26 mouse cellular contexts compared by ENCODE assay signal in the genomic region with DNA sequence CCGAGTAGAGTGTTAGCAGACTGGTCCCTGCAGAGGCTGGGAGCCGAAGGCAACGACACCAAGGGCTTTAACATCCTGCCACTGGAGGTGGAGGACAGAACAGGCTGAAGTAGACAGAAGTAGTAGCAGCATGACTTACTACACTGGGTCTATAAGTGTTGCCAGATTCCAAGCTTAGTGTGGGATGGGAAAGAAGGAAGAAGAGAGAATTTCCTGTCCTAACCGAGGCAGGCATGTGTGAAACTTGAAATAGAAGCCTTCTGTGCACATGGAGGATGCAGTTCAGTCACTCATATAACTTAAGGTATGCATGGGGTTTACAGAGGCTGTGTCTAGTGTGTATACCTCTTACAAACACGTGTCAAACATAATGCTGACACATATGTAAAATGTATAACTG.
"Had no signal": no experiment of that assay in that cellular context is flagged by ENCODE, and none has a peak within 500 bp of the region (broad histone marks: within the 10 kb centered on the region; RNA-seq: fewer than 3 reads in every experiment).

No protein-coding gene starts in this region.

- H3K4me3 ChIP-seq: kidney, embryonic 15.5 days; left cerebral cortex, adult 2 months; limb, embryonic 10.5 days; limb, embryonic 13.5 days; liver, embryonic 12.5 days; liver, embryonic 15.5 days; lung, embryonic 15.5 days; megakaryocyte, embryonic 14.5 days; midbrain, embryonic 10.5 days; midbrain, embryonic 13.5 days; myocyte; neural tube, embryonic 13.5 days; stomach, embryonic 15.5 days had no signal

- H3K4me2 ChIP-seq: kidney, embryonic 15.5 days; limb, embryonic 13.5 days; liver, embryonic 12.5 days; liver, embryonic 15.5 days; lung, embryonic 15.5 days; midbrain, embryonic 13.5 days; neural tube, embryonic 13.5 days; stomach, embryonic 15.5 days had no signal

- H3K4me1 ChIP-seq: kidney, embryonic 15.5 days; liver, embryonic 12.5 days; liver, embryonic 15.5 days; lung, embryonic 15.5 days; midbrain, embryonic 10.5 days; midbrain, embryonic 13.5 days; stomach, embryonic 15.5 days had no signal

- H3K9me3 ChIP-seq: kidney, embryonic 15.5 days; limb, embryonic 10.5 days; liver, embryonic 12.5 days; liver, embryonic 15.5 days; lung, embryonic 15.5 days; midbrain, embryonic 10.5 days; midbrain, embryonic 13.5 days; stomach, embryonic 15.5 days had no signal

- ATAC-seq: liver, embryonic 12.5 days; midbrain, embryonic 13.5 days; midbrain, embryonic 16.5 days had no signal

- H3K36me3 ChIP-seq: kidney, embryonic 15.5 days; limb, embryonic 10.5 days; limb, embryonic 13.5 days; liver, embryonic 12.5 days; liver, embryonic 15.5 days; lung, embryonic 15.5 days; midbrain, embryonic 10.5 days; midbrain, embryonic 13.5 days; neural tube, embryonic 13.5 days; stomach, embryonic 15.5 days had no signal

- H3K27me3 ChIP-seq: kidney, embryonic 15.5 days; limb, embryonic 13.5 days; liver, embryonic 12.5 days; liver, embryonic 15.5 days; lung, embryonic 15.5 days; megakaryocyte, embryonic 14.5 days; midbrain, embryonic 13.5 days; neural tube, embryonic 13.5 days; stomach, embryonic 15.5 days had no signal

- H3K9ac ChIP-seq: kidney, embryonic 15.5 days; limb, embryonic 13.5 days; liver, embryonic 12.5 days; liver, embryonic 15.5 days; lung, embryonic 15.5 days; midbrain, embryonic 13.5 days; neural tube, embryonic 13.5 days; stomach, embryonic 15.5 days had no signal

- DNase-seq: kidney, adult 11 months; kidney, adult 8-10 months; kidney, postnatal 10 days; kidney, postnatal 36 days; layer of hippocampus, postnatal 36 days; liver; lung, adult 18-20 months; lung, postnatal 10 days; lung, postnatal 36 days; retina, postnatal 1 day; right cerebral cortex, postnatal 4 days; thymus, postnatal 25 days had no signal

- H3K27ac ChIP-seq: kidney, embryonic 15.5 days; left cerebral cortex, adult 2 months; limb, embryonic 10.5 days; limb, embryonic 13.5 days; liver, embryonic 12.5 days; liver, embryonic 15.5 days; lung, embryonic 15.5 days; midbrain, embryonic 10.5 days; midbrain, embryonic 13.5 days; neural tube, embryonic 13.5 days; stomach, embryonic 15.5 days had no signal
